Mouse (Mus musculus): ENCODE data around the gene Dennd2d. TPM values are rescaled to one million over a fixed set of nuclear protein-coding genes. Genes with fewer than 3 reads are reported as not detected.

Dennd2d gene
- total RNA-seq, 2 experiments from 2014 or later, result 0.30 to 0.76 TPM

DNA sequence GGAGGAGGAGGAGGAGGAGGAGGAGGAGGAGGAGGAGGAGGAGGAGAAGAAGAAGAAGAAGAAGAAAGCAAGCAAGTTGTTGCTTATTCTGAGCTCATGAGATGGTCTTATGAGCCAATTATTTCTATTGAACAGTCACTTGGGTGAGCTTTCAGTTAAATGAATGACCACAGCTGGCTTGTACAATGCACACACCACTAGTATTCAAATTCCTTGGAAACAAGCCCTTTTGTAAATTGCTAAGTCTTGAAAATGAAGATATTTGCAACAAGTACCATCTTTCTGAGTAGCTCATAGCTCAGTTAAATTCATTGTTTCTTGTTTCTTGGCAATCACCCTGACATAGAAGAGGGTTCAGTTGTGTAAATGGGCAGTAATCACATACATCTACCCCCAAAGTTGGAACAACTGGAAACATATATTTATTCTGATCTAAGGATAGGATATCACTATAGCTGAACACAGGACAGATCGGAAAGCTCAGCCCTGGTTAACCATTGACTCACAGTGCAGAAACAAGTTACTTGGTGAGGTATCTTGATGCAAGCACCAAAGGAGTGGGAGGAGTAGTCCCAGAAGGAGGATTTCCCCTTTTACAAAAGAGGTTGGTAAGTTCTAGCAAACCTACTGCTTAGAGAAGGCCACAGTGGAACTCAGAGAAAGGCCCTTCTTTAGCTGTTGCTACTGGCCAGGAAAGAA, 13.3 kb downstream of the Dennd2d start:
- DNase-seq (ENCODE audit: low spot score in 2 of 2), result no peak

DNA sequence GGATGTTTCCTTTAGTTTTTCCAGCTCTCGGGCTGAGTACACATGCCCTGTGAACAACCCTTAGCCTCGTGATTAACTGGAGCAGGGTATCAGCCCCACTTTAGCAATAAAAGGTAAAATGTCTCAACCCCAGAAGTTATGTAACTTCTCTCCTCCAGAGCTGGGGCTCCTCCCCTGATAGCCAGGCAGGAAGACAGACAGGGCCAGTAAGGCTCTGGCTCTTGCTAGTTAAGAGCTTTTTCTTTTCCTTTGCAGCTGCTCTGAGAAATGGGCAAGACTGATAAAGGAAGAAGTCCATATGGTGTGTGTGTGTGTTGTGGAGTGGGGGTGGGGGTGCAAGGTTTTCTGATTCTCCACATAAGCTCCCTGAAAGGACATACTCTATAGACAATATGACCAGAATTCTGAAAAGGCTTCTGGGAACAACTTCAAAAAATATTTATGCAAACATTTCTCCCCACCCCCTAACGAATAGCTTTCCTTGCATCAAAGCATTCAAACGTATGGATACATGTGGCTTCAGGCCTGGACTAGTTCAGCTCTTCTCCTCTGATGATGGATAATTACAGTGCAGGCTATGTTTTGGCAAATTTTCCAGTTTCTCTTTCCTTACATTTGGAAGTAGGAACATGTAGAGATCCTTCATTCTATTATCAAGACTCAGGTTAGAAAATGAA, 14.0 kb downstream of the Dennd2d start:
- DNase-seq (ENCODE audit: low spot score in 2 of 2), result no peak

DNA sequence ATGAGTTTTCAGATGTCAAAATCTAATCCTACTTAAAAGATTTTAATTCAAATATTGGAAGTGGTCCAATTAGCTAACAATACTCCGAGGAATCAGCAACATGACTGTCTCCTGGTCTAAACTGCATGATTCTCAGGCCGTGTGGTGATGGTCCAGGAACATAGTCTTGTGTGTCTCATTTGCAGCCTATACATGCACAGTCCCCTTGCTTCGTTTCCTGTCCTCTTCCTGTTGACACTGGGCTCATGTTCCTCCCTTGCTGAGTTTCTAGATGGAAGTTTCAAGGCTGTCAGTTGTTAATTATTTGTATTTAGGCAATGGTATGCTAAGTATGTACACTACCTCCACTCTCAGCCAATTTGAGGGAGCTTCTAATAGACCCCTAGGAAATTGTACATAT, 14.8 kb downstream of the Dennd2d start:
- DNase-seq (ENCODE audit: low spot score in 2 of 2), result no peak

DNA sequence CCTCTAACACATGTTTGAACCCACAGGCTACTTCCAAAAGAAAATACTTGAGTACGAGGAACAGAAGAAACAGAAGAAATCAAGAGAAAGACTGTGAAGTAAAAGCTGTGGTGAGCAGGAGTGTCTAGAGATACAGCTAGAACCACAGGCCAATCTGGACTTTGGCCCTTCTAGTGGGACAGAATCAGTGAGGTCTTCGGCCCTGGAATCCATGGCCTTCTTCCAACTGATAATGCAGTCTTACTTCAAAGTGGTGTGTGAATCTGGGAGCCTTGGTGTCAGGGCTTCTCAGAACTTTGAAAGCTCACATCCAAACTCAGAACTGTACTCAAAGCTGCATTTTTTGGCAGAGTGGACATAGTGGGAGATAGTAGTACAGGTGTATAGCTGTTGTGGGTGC, 18.3 kb downstream of the Dennd2d start:
- no peak for DNase-seq (ENCODE audit: low spot score in 2 of 2)

DNA sequence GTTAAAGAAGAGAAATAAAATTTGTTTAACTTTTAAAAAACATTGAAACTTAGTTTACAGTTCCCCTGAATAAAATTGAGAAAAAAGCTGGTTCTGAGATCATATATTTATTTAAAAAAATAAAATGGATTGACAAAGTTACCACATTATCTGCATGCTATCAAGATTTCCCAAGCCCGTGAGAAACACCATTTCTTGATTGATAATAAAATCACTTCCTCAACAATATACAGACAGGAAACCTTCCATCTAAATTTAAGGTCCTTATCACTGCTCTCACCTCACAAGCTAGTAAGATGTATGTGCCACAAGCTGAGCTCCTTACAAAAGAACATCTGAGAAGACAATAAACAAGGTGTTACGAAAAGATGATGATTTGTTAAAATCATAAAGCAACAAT, 20.7 kb downstream of the Dennd2d start:
- no peak for DNase-seq (ENCODE audit: low spot score in 2 of 2)

DNA sequence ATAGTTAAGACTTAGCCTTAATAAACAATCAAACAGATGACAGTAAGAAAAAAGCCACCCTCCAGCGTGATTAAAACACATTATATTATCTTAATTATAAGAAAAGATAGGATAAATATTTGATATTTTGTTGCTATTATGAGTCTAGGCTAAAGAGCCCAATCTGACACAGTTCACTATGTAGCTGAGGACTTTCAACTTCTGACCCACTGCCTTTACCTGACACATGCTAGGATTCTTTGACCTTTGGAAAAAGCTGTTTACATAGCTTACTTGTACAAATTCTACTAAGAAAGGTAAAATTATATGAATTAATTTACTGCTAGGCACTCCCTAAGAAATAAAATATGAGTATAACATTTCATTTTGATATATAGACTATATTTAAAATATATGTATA, 28.5 kb downstream of the Dennd2d start:
- DNase-seq (ENCODE audit: low spot score in 2 of 2), result no peak

DNA sequence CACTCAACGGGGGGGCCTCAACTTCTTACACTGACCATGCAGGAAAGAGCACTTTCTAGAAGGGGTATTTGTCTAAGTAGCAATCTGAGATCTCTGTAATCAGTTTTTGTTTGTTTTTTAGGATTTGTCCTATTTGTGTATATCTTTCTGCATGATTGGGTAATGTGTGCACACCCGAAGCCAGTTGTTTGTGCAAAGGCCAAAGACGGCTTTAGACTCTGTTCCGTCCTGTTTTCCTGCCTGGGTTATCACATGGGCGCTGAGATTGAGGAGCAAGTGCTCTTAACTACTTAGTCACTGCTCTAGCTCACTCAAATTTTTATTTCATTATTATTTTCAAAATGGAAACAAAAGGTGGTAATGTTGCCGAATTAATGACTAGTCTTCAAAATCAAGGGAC, 32.8 kb downstream of the Dennd2d start:
- DNase-seq (ENCODE audit: low spot score in 2 of 2), result no peak

DNA sequence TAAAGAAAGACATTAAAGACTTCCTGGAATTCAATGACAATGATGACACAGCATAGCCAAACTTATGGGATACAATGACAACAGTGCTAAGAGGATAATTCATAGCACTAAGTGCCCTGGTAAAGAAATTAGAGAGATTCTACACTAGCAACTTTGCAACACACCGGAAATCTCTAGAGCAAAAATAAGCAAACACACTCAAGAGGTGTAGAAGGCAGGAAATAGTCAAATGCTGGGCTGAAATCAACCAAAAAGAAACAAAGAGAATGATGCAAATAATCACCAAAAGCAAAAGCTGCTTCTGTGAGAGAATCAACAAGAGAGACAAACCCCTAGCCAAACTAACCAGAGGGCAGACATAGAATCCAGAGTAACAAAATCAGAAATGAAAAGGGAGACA, 40.5 kb downstream of the Dennd2d start:
- DNase-seq (ENCODE audit: low spot score in 2 of 2), result no peak

DNA sequence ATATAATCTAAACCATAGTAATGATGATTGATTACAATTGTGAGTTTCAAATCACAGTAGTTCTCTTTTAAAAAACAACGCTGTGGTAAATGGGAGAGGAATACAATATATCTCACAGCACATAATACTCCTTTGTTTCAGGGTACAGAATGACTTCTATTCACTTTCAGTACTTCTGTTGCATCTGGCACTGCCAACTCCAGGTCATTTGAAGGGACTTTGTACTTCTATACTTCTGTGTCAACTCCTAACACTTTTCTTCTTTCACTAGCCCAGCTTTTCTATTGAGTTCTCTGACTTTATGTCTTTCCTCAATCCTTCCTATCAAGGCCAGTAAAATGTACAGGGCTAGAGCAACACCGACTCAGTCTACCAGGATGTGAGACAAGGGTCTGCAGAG, 44.2 kb downstream of the Dennd2d start:
- no peak for DNase-seq (ENCODE audit: low spot score in 2 of 2)

DNA sequence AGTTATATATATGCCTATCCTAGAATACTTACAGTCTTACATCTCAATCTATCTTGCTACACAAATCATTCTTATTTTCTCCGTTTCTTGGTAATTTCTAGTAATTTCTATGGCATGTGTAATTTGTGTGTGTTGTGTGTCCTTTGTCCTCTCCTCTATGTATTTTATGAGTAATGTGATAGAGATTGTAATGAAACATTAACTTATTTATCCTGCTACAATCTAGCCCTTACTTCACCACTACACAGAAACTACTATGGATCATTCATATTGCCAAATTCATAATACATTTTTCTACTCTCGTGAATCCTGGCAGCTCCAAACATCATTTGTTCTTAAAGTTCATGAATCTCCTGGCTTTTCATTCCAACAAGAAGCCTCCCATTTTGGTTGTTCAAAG, 45.8 kb downstream of the Dennd2d start:
- no peak for DNase-seq (ENCODE audit: low spot score in 2 of 2)

DNA sequence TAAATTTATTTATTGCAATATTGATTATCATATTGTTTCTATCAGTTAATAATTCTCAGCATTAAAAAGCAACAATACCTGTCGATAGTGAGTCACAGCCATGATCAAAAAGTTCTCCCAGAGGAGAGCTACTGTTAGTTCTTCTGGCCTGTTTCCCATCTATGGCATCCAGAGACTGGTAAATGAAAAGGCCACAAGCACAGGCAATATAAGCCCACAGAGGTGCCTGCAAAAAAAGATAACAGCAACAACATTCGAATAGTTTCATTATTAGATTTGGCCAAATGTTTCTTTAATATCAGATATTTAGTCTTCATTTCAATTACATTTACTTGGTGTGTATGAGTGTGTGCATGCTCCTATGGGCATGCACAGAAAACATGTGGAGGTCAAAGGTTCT, 51.1 kb downstream of the Dennd2d start:
- DNase-seq (ENCODE audit: low spot score in 2 of 2), result no peak

DNA sequence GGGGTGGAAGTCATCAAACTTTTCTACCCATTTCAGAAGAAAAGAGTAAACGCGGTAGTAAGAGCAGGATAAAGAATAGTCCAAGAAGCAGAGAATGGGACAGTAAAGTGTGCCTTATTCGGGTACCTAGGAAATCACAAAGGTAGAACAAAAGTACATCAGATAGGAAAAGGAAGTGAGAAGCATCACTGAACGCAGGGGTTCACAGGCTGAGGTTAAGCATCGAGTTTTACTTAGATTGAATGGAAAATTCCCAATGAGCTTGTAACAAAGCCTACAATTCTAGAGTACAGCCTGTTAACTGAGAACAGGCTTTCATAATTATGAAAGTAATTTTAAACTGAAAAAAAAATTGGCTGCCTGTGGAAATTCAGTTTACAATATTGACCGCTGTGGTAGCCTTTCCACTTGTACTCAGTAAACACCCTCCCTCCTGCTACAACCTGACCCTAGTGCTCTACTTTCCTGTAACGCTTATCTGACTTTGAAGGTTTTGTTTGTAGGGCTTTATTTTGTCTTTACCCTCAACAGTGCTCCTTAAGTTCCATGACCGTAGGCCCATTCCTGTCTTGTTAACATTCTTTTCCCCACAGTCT, 62.6 kb downstream of the Dennd2d start:
- no peak for DNase-seq (ENCODE audit: low spot score in 2 of 2)

DNA sequence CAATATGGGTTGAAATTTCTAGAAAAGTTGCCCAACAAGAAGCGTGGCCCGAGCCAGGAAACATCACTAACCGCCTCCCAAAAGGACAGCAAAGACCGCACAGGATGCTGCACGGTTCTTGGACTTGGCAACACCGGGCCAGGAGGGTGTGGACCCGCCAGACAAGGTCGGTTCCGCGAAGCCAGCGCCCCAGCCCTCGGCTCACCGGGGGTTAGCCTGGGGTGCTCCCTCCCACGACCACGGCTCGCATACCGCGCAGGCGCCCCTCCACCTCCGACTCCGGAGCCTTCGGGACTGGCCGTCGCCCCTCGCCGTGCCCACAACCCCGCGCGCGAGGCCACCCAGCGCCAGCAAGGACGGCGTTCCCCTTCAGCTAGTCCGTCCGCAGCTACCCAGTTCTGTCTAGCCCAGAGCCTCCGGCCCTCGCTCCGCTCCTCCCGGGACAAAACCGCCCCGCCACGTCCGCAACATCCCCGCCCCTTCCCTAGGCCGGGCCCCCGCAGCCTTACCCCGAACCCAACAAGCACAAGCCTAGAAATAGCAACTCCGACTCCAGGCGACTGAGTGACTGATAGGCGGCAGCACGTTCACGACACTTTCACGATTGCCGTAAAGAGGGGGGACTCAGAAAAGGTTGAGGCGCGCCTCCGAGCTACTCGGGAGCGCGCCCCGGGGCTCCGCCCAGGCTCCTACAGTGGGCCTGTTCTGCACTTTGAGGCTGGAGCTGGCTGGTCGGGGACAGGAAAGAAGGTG, 65.1 kb downstream of the Dennd2d start, which contains the start of the genes Dram2 and Cept1:
TSS of gene Dram2 (plus strand) at position 628 of the 753 bp plus-strand sequence.
TSS of gene Cept1 (minus strand) at position 632 of the 753 bp plus-strand sequence.
- peak; percentile 91 to 97 for DNase-seq (ENCODE audit: low spot score in 2 of 2)

DNA sequence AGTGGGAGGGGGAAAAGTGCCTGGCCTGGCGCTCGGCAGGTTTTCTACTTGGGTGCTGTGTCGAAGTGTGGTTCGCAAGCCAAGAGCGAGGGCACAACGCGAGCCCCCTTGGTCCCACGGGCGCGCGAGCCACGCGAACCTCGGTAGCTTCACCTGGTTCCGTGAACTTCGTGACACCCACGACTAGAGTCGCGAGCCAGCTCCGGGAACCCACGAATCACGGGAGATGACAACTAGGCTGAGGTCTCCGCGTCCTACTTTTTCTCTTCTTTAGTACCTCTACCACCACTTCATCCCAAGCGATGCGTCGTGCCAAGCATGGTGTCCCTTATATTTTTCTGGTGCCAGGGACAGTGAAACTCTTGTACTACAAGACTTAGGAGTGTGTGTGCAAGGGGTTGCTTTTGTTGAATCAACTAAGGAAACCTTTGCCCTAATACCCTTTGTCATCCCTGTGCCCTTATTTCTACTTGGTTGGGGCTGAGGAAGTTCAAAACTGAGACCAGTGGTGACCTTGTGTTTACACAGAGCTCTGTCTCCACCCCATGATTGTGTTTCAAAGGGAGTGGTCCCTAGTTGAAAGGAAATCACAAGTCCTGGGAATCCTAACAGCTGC, 65.8 kb downstream of the Dennd2d start:
- no peak for DNase-seq (ENCODE audit: low spot score in 2 of 2)

DNA sequence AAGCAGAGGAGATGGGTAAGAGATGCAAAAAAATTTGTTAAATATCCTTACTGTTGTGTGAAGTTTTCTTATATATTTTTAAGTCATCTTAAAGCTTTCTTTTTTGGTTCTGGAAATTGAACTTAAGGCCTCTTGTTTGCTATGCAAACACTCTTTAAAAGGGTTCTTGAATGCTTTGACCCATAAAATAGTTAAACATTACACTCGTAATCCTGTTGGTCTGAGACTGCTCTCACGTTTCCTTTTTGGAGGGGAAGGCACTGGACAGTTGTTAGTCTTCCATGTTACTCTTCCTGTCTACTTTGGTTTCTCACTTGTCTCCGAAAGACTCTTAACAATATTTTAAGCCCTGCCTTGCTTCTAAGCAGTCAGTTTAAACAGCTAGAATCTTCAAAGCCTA, 66.8 kb downstream of the Dennd2d start:
- no peak for DNase-seq (ENCODE audit: low spot score in 2 of 2)

Other genes starting within 250 kb of the Dennd2d start
- not detected for gene Chil6, start 76.2 kb upstream of the Dennd2d start, total RNA-seq (2021)
- 10 to 100 TPM; 29.5 to 29.8 TPM for gene Dram2, start 65.4 kb downstream of the Dennd2d start, total RNA-seq (2021)
- 10 to 100 TPM; 45.5 to 45.9 TPM for gene Cept1, start 65.4 kb downstream of the Dennd2d start, total RNA-seq (2021)
- gene Lrif1, start 202.6 kb downstream of the Dennd2d start, total RNA-seq (2021), result 10 to 100 TPM; 22.9 to 23.7 TPM